Mouse (Mus musculus) heart, postnatal 10 days (tissue): ENCODE data around the gene Tmem204. TPM values are rescaled to one million over a fixed set of nuclear protein-coding genes. Genes with fewer than 3 reads are reported as not detected.
"Not testable (repeated sequence)": the region's sequence is repeated elsewhere in the genome, so short reads cannot be mapped to it uniquely, and the experiment has no call there.

Experiments used
- DNase-seq, 2 experiments: peaks; one replicate each; pipeline ENCODE4 v3.0.0; 2021
- intact Hi-C: fragments of 180-260 bp; cut with DNase I; formaldehyde crosslinking; loops from one replicate; pipeline ENCODE4 v1.15.1; 2025
- total RNA-seq, 2 experiments: library from RNA; stranded (reverse); gene quantifications; 2 replicates each; pipeline ENCODE4 v1.2.3; 2021

Gene Tmem204
- 10 to 100 TPM; 42.1 to 42.2 TPM for total RNA-seq

- peak; percentile 86 to 87 for DNase-seq
- intact Hi-C loops: loop anchor here (1.0 kb wide), 1 partner anchor 69 kb away; no protein-coding TSS in a partner anchor
These were observed at the start of gene Tmem204 for GRCm38 (mm10) chr17:25083444-25083931. TSS of gene Tmem204 (minus strand) at chr17:25083591.

DNA sequence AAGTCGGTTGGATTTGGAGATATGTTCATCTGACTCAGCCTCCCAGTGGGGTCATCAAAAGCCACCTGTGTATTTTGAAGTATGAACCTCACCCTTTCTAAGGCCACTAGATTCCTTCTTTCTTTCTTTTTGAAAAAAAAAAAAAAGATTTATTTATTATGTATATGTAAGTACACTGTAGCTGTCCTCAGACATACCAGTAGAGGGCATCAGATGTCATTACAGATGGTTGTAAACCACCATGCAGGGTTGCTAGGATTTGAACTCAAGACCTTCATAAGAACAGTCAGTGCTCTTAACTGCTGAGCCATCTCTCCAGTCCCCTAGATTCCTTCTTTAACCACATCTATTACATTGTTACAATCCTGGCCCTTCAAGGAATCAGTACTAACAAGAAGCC is 46.7 kb upstream of the Tmem204 start:
- no peak for DNase-seq
- intact Hi-C loops: loop anchor here (5.0 kb wide), 1 partner anchor 142 kb away; the partner anchor contains the start of gene Ube2i

GRCm38 (mm10) chr17:25127681-25128080 is 44.3 kb upstream of the Tmem204 start:
- DNase-seq: no peak
- intact Hi-C loops: no loop called here

GRCm38 (mm10) chr17:25127079-25127478 is 43.7 kb upstream of the Tmem204 start:
- intact Hi-C loops: no loop called here
- DNase-seq: peak; percentile 47 to 53

GRCm38 (mm10) chr17:25125442-25126060 is 42.2 kb upstream of the Tmem204 start:
- intact Hi-C loops, DNase-seq: not testable (repeated sequence)

DNA sequence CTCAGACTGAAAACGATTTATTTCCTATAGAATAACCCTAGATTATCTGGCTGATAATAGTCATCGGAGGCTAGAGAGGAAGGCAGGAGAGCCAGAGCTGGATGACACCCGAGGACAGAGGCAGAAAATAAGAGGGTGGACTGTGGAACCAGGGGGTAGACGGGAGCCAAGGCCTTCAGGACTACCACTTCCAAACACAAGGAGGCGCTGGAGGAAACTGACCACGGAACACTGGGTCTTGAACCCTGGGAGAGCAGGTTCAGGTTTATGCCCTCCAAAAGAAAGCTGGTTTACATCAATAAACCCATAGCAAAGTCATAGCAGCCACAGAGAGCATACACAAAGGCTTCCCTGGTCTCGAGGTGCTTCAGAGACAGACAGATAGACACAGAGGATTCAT is 40.6 kb upstream of the Tmem204 start:
- DNase-seq: peak in 1 of 2 experiments; percentile 31
- intact Hi-C loops: no loop called here

GRCm38 (mm10) chr17:25120406-25120805 is 37.0 kb upstream of the Tmem204 start, which contains the start of gene Ptx4:
TSS of gene Ptx4 (plus strand) at chr17:25120760.
- intact Hi-C loops: no loop called here
- DNase-seq: peak in 1 of 2 experiments; percentile 23

DNA sequence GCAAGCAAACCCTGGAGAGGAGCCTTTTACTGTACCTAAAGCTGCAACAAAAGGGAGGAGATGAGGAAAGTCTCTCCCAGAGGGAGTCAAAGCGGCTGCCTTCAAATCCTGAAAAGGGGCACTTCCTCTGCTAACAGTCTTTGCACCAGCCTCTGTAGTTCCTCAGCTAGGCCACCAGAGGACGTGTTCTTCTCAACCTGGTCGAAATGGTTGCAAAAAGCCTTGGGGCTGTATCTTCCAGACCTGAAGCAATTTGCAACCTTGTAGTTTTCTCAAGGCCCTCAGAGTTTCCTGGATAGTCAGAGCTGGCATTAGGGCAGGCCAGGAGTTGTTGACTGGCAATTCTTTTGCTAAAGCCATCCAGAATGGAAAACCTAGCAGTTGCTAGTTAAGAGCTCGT is 33.9 kb upstream of the Tmem204 start:
- DNase-seq: peak in 1 of 2 experiments; percentile 39
- intact Hi-C loops: loop anchor here (2.0 to 5.0 kb wide), 2 partner anchors 16 to 155 kb away; partner anchors contain the start of genes Clcn7 and Ube2i

DNA sequence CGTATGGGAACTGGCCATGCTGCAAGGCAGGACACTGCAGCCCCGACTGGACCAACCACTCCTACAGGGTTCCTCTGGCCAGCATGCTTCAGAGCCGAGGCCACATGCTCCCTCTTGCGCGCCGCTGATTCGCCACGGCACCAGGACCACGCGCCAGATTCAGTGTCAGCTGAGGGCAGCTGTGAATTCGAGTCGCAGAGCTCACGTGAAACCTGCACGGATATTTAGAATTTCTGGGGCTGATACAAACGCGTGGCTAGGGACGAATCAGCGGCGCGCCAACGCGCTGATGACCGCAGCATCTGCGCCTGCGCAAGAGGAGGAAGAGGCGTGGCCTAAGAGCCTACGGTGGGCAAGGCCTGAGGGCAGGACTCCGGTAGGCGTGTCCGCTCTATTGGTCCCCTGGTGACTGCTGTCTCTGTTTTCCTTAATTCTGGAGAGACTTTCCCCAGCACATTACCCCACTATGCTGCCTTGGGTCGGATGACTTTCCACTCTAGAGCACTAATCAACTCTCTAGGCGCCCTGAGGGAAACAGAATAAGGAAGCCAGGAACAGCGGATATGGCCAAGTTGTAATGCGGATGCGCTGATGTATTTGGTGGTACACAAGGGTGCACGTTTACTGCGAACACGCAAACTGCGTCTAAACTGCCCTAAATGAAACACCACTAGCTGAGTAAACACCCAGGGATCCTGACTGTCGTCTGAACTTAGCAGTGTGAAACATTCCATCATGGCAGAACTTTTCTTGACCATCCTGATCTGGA is 32.5 kb upstream of the Tmem204 start, which contains the start of gene Telo2:
Telo2 (minus strand) TSS at position 304 of the 769 bp plus-strand sequence.
- intact Hi-C loops: loop anchor here (2.0 to 5.0 kb wide), 2 partner anchors 17 to 156 kb away; partner anchors contain the start of genes Clcn7 and Ube2i

DNA sequence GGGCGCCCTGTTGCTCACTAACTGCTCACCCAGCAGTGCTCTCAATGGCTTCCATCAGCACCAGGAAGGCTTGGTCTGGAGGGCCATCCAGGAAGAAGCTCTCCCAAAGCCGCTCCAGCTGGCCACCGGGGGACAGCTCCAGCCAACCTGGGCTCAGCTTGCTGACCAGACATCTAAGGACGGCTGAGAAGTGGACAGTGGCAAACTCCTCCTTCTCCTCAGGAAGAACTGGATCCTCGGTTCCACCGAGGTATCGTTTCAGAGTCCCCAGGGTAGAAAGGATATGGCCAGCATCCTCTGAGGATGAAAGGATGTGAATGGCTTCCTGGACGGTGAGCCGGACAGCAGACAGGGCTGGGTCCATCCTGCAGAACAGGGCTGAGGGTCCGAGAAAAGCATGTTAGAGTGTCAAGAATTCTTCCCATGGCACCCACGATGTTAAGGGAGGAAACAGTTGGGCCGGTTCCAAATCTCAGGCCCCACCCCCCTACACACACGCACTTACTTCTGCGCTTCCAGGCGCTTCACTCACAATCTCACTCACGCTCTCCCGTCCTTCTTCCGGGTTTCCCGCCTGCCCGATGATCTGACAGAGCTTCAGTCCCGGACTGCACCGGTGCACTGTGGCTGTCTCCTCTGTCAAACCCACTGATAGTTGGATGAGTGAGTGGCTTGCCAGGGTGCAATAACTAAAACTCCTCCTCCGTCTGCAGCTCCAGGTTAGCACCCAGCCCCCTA is 31.7 kb upstream of the Tmem204 start:
- intact Hi-C loops: loop anchor here (5.0 kb wide), 2 partner anchors 67 to 157 kb away; partner anchors contain the start of genes BC003965 and Ube2i
- DNase-seq: peak in 1 of 2 experiments; percentile 12

More for the DNA sequence above, 32.5 kb upstream of the Tmem204 start, which contains the start of gene Telo2:
- peak; percentile 95 to 97 for DNase-seq

DNA sequence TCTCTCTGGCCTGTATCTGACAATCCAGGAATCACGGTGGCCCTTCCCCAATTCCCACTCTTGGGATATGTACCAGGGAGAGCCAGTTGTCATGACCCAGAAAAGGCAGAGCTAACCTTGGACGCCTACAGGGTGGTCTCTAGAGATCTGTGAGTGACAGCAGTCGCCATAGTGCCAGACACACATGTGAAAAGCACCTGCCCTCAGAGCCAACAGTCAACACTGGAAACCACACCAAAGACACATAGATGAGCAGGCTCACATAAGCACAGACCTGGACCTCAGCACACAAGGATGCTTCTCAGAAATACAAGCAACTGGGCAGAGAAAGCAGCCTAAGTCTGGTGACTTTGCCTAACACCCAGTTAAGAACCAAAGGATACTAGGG is 29.0 kb upstream of the Tmem204 start:
- DNase-seq: no peak

DNA sequence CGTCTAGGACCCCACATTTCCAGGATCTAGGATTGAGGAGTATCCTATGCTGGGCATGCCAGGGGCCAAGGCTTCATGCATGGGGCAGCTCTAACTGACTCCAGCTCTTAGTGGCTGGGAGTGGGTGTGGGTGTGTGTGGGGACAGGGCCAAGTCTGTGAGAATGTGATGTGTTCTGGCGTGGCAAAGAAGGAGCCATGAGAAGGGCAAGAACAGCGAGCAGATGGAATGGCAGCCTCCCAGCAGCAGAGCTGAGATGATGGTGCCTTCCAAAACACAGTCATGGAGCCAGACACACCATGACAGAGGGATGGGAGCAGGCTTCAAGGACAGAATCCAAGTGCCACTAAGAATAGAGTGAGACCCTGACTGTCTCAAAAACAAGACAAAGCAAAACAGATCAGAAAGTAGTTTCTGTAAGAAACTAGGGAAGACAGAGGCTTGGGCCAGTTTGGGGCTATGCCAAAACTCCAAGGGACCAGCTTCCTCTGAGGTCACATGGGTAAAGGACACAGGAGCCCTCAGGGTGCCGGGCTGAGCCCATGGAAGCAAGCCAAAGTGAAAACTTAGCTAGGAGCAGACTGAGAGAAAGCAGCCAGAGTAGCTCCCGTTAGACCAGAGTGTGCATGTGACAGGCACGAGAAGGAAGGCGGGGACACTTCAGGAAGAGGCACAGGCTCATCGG is 28.5 kb upstream of the Tmem204 start:
- intact Hi-C loops: loop anchor here (5.0 kb wide), 1 partner anchor 70 kb away; the partner anchor contains the start of gene BC003965
- DNase-seq: peak; percentile 55 to 62

More for the DNA sequence above, 29.0 kb upstream of the Tmem204 start:
- intact Hi-C loops: loop anchor here (5.0 kb wide), 1 partner anchor 70 kb away; the partner anchor contains the start of gene BC003965

GRCm38 (mm10) chr17:25111220-25111619 is 27.8 kb upstream of the Tmem204 start:
- no peak for DNase-seq
- intact Hi-C loops: loop anchor here (5.0 kb wide), 1 partner anchor 71 kb away; the partner anchor contains the start of gene BC003965

DNA sequence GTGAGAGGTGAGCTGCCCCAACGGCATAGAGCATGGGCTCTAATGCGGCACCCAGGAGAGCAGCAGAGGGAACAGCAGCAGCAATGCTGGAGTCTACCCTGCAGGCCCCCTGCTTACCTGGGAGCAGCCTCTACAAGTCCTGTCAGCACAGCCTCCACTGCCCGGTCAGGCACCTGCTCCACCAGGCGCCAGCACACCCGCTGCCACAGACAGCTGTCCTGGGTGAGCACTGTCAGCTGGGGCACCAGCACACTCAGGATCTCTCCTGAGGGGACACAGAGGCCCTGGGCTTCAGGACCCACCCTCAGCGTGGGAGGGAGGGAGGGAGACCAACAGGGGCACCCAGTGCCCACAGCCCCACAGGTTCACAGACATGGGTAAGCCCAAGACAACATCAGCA is 27.2 kb upstream of the Tmem204 start:
- no peak for DNase-seq
- intact Hi-C loops: loop anchor here (5.0 kb wide), 1 partner anchor 72 kb away; the partner anchor contains the start of gene BC003965

DNA sequence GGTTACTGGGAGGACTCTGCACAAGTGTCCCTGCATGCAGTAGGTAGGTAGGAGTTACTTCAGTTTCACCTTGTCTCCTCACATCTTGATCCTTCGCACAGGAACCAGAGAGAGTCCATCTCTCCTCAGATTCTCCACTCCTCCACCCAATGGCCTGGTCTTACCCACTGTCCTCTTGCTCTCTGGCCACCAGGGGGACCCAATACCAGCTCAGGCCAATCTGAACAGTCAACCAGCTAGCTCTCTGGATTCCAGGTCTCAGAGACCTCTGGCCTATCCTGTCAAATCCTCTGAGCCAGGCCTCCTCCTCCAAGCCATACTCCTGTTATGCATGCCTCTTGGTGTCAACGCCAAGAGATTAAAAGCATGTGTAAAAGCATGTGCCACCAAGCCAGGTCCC is 26.2 kb upstream of the Tmem204 start:
- intact Hi-C loops: no loop called here
- DNase-seq: peak; percentile 59 to 75

DNA sequence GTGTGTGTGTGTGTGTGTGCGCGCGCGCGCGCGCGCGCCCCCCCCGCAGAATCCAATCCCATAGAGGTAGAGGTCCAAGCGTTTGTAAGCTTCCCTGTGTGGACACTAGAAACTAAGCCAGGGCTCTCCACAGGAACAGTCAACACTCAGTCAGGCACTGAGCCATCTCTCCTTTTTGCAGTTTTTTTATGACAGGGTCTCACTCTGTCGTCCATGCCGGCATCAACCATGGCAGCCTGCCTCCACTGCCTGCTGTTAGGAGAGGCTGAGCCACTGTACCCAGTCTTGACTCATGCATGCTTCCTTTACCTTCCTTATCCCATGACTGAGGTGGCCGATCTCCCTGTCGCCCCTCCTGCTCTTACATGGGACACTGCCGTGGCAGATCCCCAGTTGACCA is 24.4 kb upstream of the Tmem204 start:
- DNase-seq: no peak
- intact Hi-C loops: no loop called here

GRCm38 (mm10) chr17:25101338-25101737 is 17.9 kb upstream of the Tmem204 start:
- intact Hi-C loops: no loop called here
- no peak for DNase-seq

GRCm38 (mm10) chr17:25100052-25100451 is 16.7 kb upstream of the Tmem204 start:
- intact Hi-C loops: no loop called here
- no peak for DNase-seq

DNA sequence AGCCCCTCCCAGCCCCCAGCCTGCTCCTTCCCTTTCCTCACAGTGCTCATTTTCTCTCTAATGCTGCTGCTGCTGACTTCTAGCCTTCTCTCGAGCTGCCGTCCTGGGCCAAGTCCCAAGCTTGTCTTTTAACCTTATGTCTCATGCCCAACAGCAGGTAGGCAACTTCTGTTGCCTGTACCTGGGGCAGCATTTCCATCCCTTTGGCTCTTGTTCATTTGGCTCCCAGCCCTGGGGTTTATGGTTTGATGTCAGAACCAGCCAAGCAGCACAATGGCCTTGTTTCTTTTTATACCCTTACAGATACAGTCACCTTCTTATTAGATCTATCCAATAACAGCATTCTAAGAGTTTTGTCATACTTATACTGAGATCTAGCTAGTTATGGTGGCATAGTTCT is 12.8 kb upstream of the Tmem204 start:
- intact Hi-C loops: no loop called here

GRCm38 (mm10) chr17:25090450-25090849 is 7.1 kb upstream of the Tmem204 start:
- DNase-seq: no peak
- intact Hi-C loops: no loop called here

More for the DNA sequence above, 12.8 kb upstream of the Tmem204 start:
- DNase-seq: no peak
